Mouse (Mus musculus): ENCODE results near the gene Rps6kc1.
A peak's percentile ranks its signal among the peaks of the same experiment; 100 is the strongest.
"Not testable (repeated sequence)": the region's sequence is repeated elsewhere in the genome, so short reads cannot be mapped to it uniquely, and the experiment has no call there.

The Rps6kc1 gene

DNA sequence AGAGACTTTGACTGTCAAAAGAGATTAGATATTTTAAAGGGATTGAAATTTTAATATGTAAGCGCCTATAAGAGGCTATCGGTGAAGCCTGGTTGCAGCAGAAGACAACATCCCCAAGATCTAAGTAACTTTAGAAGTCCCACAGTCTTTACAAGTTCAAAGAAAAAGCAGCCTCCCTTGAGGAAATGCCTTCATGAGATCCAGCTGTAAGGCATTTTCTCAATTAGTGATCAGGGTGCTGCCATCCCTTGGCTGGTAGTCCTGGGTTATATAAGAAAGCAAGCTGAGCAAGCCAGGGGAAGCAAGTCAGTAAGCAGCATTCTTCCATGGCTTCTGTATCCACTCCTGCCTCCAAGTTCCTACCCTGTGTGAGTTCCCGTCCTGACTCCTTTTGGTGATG, 13.2 kb upstream of the Rps6kc1 start, which contains the start of gene Angel2:
Gene Angel2 (plus strand): TSS at position 301 of the 400 bp plus-strand sequence.
- DNase-seq (ENCODE audit: low read depth, low spot score); H3K36me3 ChIP-seq (ENCODE audit: control insufficient read depth, insufficient read depth, low read length, poor library complexity, severe bottlenecking); H3K27me3 ChIP-seq (ENCODE audit: control insufficient read depth, insufficient read depth, low read length, poor library complexity, severe bottlenecking): not testable (repeated sequence)

DNA sequence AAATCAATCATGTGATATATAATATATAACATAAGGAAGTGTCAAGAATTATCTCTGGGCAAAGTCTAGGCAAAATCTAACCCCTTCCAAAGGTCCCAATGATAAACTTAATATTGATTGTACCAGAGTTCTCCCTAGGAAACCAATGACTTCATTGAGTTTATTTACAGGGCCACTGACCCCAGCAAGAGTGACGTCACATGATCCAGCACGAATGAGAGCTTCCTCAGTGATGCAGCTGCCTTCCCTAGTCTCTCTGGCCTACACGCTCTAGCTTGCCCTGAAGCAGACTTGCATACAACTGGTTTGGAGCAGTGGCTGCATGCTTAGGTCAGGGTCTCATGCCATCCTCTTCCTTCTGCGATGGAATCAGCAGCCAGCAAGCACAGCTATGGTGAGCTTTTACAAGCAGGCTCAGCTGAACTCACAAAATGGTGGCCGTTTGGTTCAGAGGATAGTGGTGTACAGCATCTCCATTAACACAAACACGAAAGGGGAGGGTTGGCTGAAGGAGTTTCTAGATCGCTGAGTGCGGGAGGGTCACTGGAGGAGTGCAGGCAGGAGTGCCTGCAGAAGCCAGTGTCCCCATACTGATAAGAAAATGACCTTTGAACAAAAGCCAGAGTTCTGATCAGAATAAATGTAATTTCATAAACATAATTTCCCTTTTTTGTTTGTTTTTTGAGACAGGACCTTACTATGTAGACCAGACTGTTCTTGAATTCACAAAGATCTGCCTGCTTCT, 8.3 kb upstream of the Rps6kc1 start:
- H3K27me3 ChIP-seq (ENCODE audit: control insufficient read depth, insufficient read depth, low read length, poor library complexity, severe bottlenecking), result no peaks in the 10 kb centered on the region
- H3K36me3 ChIP-seq (ENCODE audit: control insufficient read depth, insufficient read depth, low read length, poor library complexity, severe bottlenecking), result no peaks in the 10 kb centered on the region

DNA sequence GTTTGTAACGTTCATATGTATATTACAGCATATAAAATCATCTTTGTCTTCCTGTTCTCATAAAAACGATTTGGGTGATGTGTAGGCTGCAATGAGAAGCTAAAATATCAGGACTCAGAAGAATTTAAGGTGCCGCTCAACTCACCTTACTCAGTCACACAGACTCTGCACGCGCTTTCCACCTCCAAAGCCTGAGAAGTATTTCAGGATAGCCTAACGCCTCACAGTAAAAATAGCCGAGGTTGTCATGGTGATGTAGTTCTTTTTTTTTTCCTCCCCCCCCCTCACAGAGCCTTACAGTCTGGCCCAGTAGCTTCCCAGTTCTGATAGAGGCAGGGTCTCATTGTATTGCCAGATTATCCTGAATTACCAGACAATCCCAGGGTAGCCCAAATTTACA, 7.4 kb upstream of the Rps6kc1 start:
- H3K36me3 ChIP-seq (ENCODE audit: control insufficient read depth, insufficient read depth, low read length, poor library complexity, severe bottlenecking), result no peaks in the 10 kb centered on the region
- DNase-seq (ENCODE audit: low read depth, low spot score), result no peak
- H3K27me3 ChIP-seq (ENCODE audit: control insufficient read depth, insufficient read depth, low read length, poor library complexity, severe bottlenecking), result no peaks in the 10 kb centered on the region

More for the DNA sequence above, 8.3 kb upstream of the Rps6kc1 start:
- no peak for DNase-seq (ENCODE audit: low read depth, low spot score)

DNA sequence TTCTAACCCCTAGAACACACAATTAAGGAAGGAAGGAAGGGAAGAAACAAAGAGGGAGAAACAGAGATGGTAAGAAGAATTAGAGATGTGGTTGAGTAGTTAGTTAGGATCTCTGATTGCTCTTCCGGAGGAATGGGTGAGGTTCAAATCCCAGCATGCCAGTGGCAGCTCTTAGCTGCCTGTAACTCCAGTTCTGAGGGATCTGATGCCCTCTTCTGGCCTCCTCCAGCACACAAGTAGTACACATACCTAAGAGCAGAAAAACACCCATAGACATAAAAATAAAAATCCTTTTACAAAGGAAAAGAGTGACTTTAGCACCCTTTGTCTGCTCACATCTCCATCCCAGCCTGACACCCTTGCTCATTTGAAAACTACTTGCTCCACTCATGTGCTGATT, 1.1 kb upstream of the Rps6kc1 start:
- H3K27me3 ChIP-seq (ENCODE audit: control insufficient read depth, insufficient read depth, low read length, poor library complexity, severe bottlenecking), result no peaks in the 10 kb centered on the region
- no peak for DNase-seq (ENCODE audit: low read depth, low spot score)
- no peaks in the 10 kb centered on the region for H3K36me3 ChIP-seq (ENCODE audit: control insufficient read depth, insufficient read depth, low read length, poor library complexity, severe bottlenecking)

DNA sequence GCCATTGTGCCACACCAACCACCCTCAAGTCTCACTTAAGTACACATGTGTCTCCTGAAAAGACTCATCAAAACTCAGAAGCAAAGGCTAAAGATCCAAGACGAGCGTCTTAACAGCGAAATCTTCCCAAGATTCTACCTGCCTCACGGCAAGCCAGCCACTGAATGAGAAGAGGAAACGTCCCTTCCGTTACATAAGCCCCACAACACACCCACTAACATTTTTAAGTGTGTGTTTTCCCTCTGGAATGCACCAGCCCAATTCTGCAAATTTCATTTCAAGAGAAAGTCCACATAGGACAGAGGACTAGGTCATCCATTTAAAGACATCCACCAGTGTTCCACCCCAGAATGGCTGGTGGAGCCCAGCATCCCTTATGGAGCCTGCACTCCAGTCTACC, 734 bp downstream of the Rps6kc1 start:
- Histone ChIP-seq H3K27me3 (ENCODE audit: control insufficient read depth, insufficient read depth, low read length, poor library complexity, severe bottlenecking) (no peaks in the 10 kb centered on the region), H3K36me3 (ENCODE audit: control insufficient read depth, insufficient read depth, low read length, poor library complexity, severe bottlenecking) (no peaks in the 10 kb centered on the region)
- no peak for DNase-seq (ENCODE audit: low read depth, low spot score)

DNA sequence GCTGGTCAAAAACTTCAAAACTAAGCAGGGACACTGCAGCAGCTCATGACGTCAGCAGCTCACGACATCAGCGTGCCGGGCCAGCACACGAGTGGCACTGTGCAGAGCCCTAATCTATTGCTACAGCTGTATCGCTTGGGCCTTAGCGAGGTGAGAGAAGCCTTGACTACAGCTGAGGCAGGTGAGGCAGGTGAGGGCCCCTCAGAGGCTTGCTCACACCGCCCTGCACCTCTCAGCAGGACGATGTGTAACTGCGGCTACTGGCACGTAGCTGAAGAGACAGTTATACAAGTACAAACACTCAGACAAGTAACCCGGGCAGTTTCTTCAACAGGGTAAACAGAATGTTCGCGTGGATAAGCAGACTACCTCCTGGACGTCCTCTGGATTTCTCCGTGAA, 6.9 kb downstream of the Rps6kc1 start:
- Histone ChIP-seq H3K27me3 (ENCODE audit: control insufficient read depth, insufficient read depth, low read length, poor library complexity, severe bottlenecking) (no peaks in the 10 kb centered on the region), H3K36me3 (ENCODE audit: control insufficient read depth, insufficient read depth, low read length, poor library complexity, severe bottlenecking) (no peaks in the 10 kb centered on the region)
- no peak for DNase-seq (ENCODE audit: low read depth, low spot score)

DNA sequence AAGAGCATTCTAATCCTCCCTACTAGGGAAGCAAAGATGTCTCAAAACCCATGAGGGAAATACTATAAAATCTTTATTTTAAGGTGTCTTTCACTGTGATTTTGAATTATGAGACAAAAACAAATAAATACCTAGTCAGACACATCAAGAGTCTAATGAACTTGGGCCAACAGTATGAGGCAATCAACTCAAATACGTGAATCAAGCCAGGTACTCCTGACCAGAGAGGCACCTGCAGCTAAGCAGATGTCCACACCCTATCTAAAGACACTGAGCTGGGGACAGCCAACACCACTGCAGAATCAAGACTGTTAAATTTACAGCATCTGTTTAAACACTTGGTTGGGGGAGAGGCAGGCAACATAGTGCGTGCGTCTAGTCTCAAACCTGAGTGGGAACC, 7.4 kb downstream of the Rps6kc1 start:
- no peak for DNase-seq (ENCODE audit: low read depth, low spot score)
- Histone ChIP-seq H3K27me3 (ENCODE audit: control insufficient read depth, insufficient read depth, low read length, poor library complexity, severe bottlenecking) (no peaks in the 10 kb centered on the region), H3K36me3 (ENCODE audit: control insufficient read depth, insufficient read depth, low read length, poor library complexity, severe bottlenecking) (no peaks in the 10 kb centered on the region)

DNA sequence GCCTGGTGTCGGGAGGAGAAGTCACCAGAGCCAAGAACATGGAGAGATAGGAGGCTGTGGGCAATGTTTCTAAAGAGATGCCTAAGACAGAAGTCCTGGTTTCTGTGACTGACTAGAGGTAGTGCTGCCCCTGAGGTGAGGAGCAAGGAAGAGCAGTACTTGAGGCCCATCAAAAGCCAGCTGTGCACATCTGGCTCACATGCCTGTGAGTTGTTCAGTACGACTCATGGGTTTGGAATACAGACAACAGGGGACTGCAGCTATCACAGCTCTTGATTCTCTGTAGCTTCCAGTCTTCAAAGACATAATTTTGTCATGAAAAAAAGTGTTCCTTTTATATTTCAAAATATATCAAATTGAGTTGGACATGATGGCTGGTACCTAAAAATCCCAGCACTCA, 10.5 kb downstream of the Rps6kc1 start:
- H3K36me3 ChIP-seq (ENCODE audit: control insufficient read depth, insufficient read depth, low read length, poor library complexity, severe bottlenecking), result no peaks in the 10 kb centered on the region
- no peaks in the 10 kb centered on the region for H3K27me3 ChIP-seq (ENCODE audit: control insufficient read depth, insufficient read depth, low read length, poor library complexity, severe bottlenecking)
- DNase-seq (ENCODE audit: low read depth, low spot score), result no peak

DNA sequence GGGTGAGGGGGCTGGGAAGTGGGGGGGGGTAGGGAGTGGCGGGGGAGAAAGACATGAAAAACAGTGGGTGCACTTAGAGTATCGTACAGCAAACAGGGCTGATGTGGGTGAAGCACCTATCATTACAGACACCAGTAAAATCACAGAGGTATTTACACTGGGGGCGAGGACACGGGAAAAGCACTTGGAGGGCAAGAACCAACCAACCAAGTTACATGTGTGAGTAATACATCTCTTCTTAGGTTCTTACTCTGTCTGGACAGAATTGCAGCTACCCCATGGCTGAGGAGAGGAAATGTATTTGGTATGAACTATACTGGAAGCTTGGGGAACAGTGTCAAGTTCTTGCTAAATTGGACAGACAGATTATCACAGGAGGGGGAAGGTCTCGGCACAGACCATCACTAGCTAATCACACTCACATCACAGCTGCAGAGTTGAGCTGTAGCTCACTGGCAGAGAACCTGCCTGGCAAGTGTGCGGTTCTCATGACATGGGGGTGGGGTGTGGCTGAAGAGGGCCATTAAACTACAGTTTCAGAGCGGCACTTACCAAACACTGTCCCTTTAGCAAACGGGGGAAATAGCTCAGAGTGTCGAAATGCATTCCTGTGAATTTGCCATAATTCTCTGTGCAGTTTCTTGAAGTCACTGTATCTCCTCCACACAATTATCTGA, 12.5 kb downstream of the Rps6kc1 start:
- no peak for DNase-seq (ENCODE audit: low read depth, low spot score)
- H3K27me3 ChIP-seq (ENCODE audit: control insufficient read depth, insufficient read depth, low read length, poor library complexity, severe bottlenecking), result no peaks in the 10 kb centered on the region

DNA sequence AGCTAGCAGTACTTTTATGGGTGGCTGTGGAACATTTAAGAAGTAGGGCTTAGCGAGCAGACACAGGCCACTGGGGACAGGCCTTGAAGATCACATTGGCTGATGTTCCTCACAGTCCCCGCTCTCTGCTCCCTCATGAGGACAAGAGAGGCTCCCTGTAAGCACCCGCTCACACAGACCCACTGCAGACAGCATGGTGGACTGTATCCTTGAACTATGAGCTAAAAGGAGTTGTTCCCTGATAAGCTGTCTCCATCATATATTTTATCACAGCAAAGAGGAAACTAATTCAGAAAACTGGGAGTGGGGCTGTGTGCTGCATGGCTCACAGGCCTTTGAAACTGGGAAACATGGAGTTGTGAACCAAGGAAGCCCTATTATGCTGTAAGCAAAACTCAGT, 13.4 kb downstream of the Rps6kc1 start:
- Histone ChIP-seq H3K36me3 (ENCODE audit: control insufficient read depth, insufficient read depth, low read length, poor library complexity, severe bottlenecking) (no peaks in the 10 kb centered on the region), H3K27me3 (ENCODE audit: control insufficient read depth, insufficient read depth, low read length, poor library complexity, severe bottlenecking) (no peaks in the 10 kb centered on the region)
- no peak for DNase-seq (ENCODE audit: low read depth, low spot score)

More for the DNA sequence above, 12.5 kb downstream of the Rps6kc1 start:
- H3K36me3 ChIP-seq (ENCODE audit: control insufficient read depth, insufficient read depth, low read length, poor library complexity, severe bottlenecking), result no peaks in the 10 kb centered on the region

DNA sequence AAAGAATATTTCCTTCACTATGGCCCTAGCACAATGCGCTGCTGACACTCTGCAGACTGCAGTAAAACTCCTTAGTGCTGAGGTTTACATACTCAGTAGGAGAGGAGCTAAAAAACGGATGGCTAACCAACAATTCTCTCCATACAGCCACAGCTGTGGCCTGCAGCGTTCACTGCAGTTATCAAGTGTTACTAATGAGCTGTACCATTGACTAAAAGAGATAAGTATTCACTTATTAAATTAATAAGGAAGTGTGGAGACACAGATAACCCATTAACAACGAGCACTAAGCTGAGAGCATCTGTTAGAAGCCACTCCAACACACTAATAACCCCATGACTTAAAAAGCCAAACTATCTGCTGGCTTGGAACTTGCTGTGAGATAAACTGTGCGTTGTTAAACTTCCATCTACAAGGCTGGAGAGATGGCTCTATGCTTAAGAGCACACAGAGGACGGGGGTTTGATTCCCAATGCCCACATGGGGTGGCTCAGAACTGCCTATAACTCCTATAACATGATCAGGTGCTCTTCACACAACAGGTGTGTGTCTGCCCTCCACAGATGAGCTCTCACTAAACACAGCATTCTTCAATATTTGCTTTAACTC, 17.9 kb downstream of the Rps6kc1 start:
- H3K36me3 ChIP-seq (ENCODE audit: control insufficient read depth, insufficient read depth, low read length, poor library complexity, severe bottlenecking), result no peaks in the 10 kb centered on the region
- no peak for DNase-seq (ENCODE audit: low read depth, low spot score)
- H3K27me3 ChIP-seq (ENCODE audit: control insufficient read depth, insufficient read depth, low read length, poor library complexity, severe bottlenecking), result no peaks in the 10 kb centered on the region

DNA sequence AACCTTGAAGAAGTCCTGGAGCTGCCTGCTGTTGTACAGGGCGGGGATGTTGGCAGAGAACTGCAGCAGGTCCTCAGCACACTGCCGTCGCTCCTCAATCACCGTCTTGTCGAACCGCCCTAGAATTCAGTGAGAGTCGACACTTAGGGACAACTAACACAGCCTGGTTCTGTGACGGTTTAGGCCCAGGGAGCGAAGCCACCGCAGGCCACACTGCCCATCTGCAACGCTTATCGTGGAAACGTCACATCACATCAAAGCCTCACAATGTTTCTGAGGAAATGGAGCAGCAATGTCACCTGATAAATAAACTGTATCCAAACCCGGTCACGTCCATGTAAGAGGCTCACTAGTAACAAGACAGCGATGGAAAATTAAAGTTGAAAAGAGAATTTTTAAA, 22.9 kb downstream of the Rps6kc1 start:
- no peaks in the 10 kb centered on the region for H3K36me3 ChIP-seq (ENCODE audit: control insufficient read depth, insufficient read depth, low read length, poor library complexity, severe bottlenecking)
- no peak for DNase-seq (ENCODE audit: low read depth, low spot score)
- H3K27me3 ChIP-seq (ENCODE audit: control insufficient read depth, insufficient read depth, low read length, poor library complexity, severe bottlenecking), result no peaks in the 10 kb centered on the region

DNA sequence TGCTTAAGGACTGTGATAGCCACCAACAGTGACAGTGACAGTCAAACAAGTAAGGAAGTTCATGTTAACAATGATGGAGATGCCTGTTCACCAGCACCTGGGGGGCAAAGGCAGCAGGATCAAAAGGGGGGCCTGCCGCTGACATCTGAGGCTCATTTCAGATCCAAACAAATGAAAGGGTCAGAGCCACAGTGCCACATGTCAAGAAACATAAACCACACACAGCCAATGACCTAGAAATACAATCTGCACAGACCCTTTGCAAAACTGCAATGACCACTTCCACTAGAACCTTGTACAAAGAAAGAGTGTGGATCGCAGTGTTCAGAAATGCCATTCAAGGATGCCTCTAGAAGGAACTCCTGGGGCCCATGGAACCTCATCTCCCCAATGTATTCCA, 23.5 kb downstream of the Rps6kc1 start:
- no peak for DNase-seq (ENCODE audit: low read depth, low spot score)
- H3K36me3 ChIP-seq (ENCODE audit: control insufficient read depth, insufficient read depth, low read length, poor library complexity, severe bottlenecking), result no peaks in the 10 kb centered on the region
- no peaks in the 10 kb centered on the region for H3K27me3 ChIP-seq (ENCODE audit: control insufficient read depth, insufficient read depth, low read length, poor library complexity, severe bottlenecking)

DNA sequence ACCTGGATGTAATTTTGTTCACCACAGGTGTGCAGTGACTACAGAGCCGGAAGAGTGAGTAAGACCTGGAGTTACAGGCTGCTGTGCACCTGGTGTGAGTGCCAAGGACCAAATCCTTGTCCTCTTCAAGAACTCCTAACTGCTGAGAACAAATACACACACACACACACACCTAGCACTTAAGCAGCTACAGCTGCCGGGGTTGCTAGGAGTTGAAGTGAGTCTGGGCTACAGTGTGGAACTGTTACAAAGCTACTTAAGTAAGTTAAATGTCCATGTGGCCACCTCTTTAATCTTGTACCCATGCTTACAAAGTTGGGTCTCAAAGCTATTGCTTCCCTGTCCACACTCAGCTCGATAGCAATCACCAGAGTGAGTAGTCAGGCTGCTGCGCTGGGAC, 25.6 kb downstream of the Rps6kc1 start:
- no peak for DNase-seq (ENCODE audit: low read depth, low spot score)

DNA sequence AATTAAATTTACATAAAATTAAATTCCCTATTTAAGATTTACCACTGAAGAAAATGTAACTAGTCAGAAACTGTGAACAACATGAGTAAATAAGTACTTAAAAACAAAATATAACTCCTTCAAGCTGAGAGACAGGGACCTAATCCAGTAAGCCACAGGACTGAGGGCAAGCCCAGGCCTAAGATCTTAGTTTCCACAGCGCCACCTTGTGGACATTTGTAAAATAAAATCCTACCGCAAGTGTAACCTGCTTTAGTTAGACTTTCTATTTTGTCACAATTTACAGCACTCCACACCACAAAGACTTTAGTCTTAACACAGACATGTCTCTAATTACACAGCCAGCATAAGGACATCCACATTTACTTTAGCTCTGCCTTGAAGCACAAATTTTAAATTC, 30.1 kb downstream of the Rps6kc1 start:
- Histone ChIP-seq H3K27me3 (ENCODE audit: control insufficient read depth, insufficient read depth, low read length, poor library complexity, severe bottlenecking) (no peaks in the 10 kb centered on the region), H3K36me3 (ENCODE audit: control insufficient read depth, insufficient read depth, low read length, poor library complexity, severe bottlenecking) (no peaks in the 10 kb centered on the region)
- peak; percentile 75 for DNase-seq (ENCODE audit: low read depth, low spot score)

More for the DNA sequence above, 25.6 kb downstream of the Rps6kc1 start:
- Histone ChIP-seq H3K27me3 (ENCODE audit: control insufficient read depth, insufficient read depth, low read length, poor library complexity, severe bottlenecking) (no peaks in the 10 kb centered on the region), H3K36me3 (ENCODE audit: control insufficient read depth, insufficient read depth, low read length, poor library complexity, severe bottlenecking) (no peaks in the 10 kb centered on the region)

All from splenic B cell, adult 2 months (primary cell).